Mouse (Mus musculus) neural tube, embryonic 14.5 days (tissue): Measurements from ENCODE around the gene Col4a2. TPM values are rescaled to one million over a fixed set of nuclear protein-coding genes. Genes with fewer than 3 reads are reported as not detected.
A peak's percentile ranks its signal among the peaks of the same experiment; 100 is the strongest.

ENCODE experiments used
- ATAC-seq: fragments of 200-750 bp; cut with Nextera tagmentation; 2 replicates; pipeline ENCODE4 v1.8.0; 2017; ENCODE audit warnings: low read depth, mild to moderate bottlenecking, moderate TSS enrichment, moderate library complexity
- H3K27ac ChIP-seq: fragments of 300-500 bp; sonication (generic); 2 replicates; pipeline ENCODE4 v1.5.1; 2014; ENCODE audit warnings: low read depth, mild to moderate bottlenecking, control low read depth, low read length, moderate library complexity, mixed read lengths
- H3K27me3 ChIP-seq: fragments of 300-500 bp; sonication (generic); 2 replicates; pipeline ENCODE4 v1.6.1; 2014; ENCODE audit warnings: low read length; ENCODE audit not compliant: control insufficient read depth, insufficient read depth
- H3K36me3 ChIP-seq: fragments of 300-500 bp; sonication (generic); 2 replicates; pipeline ENCODE4 v1.6.1; 2014; ENCODE audit warnings: low read length, mixed read lengths; ENCODE audit not compliant: control insufficient read depth, insufficient read depth
- H3K4me1 ChIP-seq: fragments of 300-500 bp; sonication (generic); 2 replicates; pipeline ENCODE4 v1.6.1; 2014; ENCODE audit warnings: low read length; ENCODE audit not compliant: control insufficient read depth, insufficient read depth
- H3K4me2 ChIP-seq: fragments of 300-500 bp; sonication (generic); 2 replicates; pipeline ENCODE4 v1.6.1; 2014; ENCODE audit warnings: mild to moderate bottlenecking, low read depth, low read length, control low read depth
- H3K4me3 ChIP-seq: fragments of 300-500 bp; sonication (generic); 2 replicates; pipeline ENCODE4 v1.5.1; 2014; ENCODE audit warnings: low read depth, low read length, control low read depth, mixed read lengths
- H3K9ac ChIP-seq: fragments of 300-500 bp; sonication (generic); replicated peaks from 2 replicates; pipeline ENCODE4 v1.6.1; 2014; ENCODE audit warnings: low read depth, mild to moderate bottlenecking, control low read depth, low read length, mixed read lengths
- H3K9me3 ChIP-seq: fragments of 300-500 bp; sonication (generic); 2 replicates; pipeline ENCODE4 v1.6.1; 2016; ENCODE audit warnings: low read length; ENCODE audit not compliant: control insufficient read depth
- WGBS: fragments of 180-500 bp; shearing (Covaris S2); extraction: QIAGEN DNeasy Blood & Tissue Kit; methylation state at CpG from one replicate; pipeline ENCODE4 v1.1.7; 2014; 5-methylcytosine and 5-hydroxymethylcytosine counted together
- polyA plus RNA-seq: library from polyadenylated mRNA; unstranded; fragments of >200 nt; fragmentation: Nextera tagmentation; extraction: Ambion mirVana; gene quantifications from 2 replicates; pipeline ENCODE4 v1.2.1, GENCODE M21; 2014

Col4a2 gene
- polyA plus RNA-seq, 1 experiment from 2014 or later, result 11.8 TPM

- H3K9me3 ChIP-seq, result no peaks in the 10 kb centered on the region
- H3K27ac ChIP-seq, result no peak overlapping the region
- H3K9ac ChIP-seq, result no peak overlapping the region
- WGBS, result 9% methylated on average over 2 of the region's 2 CpGs
- no peak for ATAC-seq
- peaks cover 51% of the 10 kb centered on the region for H3K27me3 ChIP-seq
- peaks cover 9% of the 10 kb centered on the region for H3K4me1 ChIP-seq
- H3K4me2 ChIP-seq, result no peak overlapping the region
- H3K4me3 ChIP-seq, result no peak overlapping the region
- H3K36me3 ChIP-seq, result no peaks in the 10 kb centered on the region
Measured at GRCm38 (mm10) chr8:11475876-11476275, 163.3 kb downstream of the Col4a2 start.

DNA sequence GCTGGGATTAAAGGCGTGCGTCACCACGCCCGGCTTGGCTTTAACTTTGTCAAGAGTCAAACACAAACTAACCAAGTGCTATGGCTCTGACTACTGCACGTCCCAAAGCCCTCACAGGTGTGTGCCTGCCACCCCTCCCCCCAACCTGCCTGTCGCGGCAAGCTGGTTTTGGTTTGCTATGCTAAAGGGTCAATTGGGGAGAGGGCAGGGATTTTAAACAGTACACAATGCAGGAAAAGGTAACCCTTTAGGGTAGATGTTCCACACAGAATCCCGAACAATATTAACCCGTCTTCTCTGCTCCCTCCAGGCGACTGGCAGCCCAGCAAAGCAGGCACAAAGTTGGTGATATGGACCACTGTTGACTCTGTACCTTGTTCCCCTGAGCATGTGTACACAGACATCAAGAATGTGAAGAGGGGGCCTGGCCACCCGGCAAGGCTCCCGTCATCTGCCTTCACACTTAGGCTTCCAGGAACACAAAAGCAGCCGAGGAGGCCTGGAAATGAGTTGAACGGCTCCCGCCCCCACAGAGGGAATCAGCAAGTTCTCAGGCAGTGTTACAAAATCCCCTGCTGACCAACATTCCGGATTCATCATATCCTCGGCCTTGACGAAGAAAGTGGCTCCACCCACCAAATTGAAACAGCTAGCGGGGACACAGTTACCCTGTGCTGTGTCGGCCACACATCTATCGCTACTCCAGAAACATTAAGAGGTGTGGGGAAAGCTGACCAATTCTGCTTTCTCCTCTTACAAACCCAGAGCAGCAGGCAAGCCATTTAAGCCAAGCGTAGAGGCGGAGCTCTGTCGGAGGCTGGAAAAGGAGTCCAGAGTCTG is 164.0 kb downstream of the Col4a2 start:
- Histone ChIP-seq H3K4me1 (peaks cover 9% of the 10 kb centered on the region), H3K4me3 (peak overlapping the region; percentile 6; the same call in 1 of the 2 replicates), H3K27ac (no peak overlapping the region), H3K9me3 (no peaks in the 10 kb centered on the region), H3K36me3 (no peaks in the 10 kb centered on the region), H3K9ac (no peak overlapping the region), H3K4me2 (peak overlapping the region; percentile 32), H3K27me3 (peaks cover 52% of the 10 kb centered on the region)
- 9% methylated on average over 24 of the region's 24 CpGs for WGBS
- ATAC-seq, result no peak

GRCm38 (mm10) chr8:11477178-11477553 is 164.6 kb downstream of the Col4a2 start:
- WGBS, result 3% methylated on average over 9 of the region's 9 CpGs
- H3K9ac ChIP-seq, result no peak overlapping the region
- H3K4me1 ChIP-seq, result peaks cover 9% of the 10 kb centered on the region
- peak overlapping the region; percentile 6; the same call in 1 of the 2 replicates for H3K4me3 ChIP-seq
- H3K27ac ChIP-seq, result no peak overlapping the region
- H3K36me3 ChIP-seq, result no peaks in the 10 kb centered on the region
- ATAC-seq, result no peak
- H3K27me3 ChIP-seq, result peaks cover 52% of the 10 kb centered on the region
- H3K4me2 ChIP-seq, result peak overlapping the region; percentile 93
- no peaks in the 10 kb centered on the region for H3K9me3 ChIP-seq

DNA sequence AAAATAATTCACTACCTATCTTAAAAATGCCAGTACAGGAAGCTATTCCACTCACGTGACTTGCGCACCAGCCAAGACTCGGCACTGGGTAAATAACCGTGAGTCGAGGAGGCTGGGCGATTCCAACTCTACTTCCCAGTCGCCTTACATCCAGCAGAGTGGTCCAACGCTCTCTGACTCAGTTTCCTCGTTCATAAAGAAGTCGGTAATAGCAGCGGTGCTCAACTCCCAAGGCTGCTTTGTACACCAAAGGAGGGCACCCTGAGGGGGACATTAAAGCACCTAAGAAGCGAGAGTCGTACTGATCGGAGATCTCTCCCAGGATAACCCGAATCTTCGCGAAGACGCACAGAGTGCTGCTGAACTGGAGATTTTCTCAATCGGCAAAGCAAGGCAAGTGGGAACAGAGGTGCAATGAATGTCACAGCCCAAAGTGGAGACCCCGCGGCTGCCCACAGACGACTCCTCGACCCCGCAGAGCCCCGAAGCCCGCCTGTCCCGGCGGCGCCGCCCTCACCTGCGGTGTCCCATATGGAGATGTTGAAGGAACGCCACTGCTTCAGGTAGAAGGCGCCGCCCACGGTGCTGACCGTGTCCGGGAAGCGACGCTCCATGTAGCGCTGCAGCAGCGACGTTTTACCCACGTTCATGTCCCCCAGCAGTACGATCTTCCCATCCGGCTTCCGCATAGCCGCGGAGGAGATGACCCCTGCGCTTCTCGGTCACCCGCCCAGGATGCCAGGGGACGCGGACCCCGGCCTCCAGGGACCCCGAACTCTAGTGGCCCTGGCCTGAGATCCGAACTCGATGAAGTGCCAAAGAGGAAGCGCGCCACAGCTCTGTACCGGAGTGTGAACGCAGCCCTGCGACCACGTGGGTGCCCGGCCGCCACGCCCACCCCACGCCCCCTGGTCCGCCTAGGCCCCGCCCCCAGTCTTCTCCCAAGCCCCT is 165.5 kb downstream of the Col4a2 start, which contains the start of gene Rab20:
Gene Rab20 (minus strand): TSS at position 900 of the 951 bp plus-strand sequence.
- under 1% methylated on average over 67 of the region's 69 CpGs for WGBS
- peaks cover 52% of the 10 kb centered on the region for H3K27me3 ChIP-seq
- H3K27ac ChIP-seq, result no peak within 1 kb of the TSS
- peak within 1 kb of the TSS; percentile 93 for H3K4me2 ChIP-seq
- peak; percentile 69; the same call in 1 of the 2 replicates for ATAC-seq
- H3K9me3 ChIP-seq, result no peaks in the 10 kb centered on the region
- H3K4me3 ChIP-seq, result peak within 1 kb of the TSS; percentile 44
- H3K9ac ChIP-seq, result peak within 1 kb of the TSS; percentile 37; the same call in 1 of the 2 replicates
- peaks cover 9% of the 10 kb centered on the region for H3K4me1 ChIP-seq
- H3K36me3 ChIP-seq, result no peaks in the 10 kb centered on the region

- 2% methylated on average over 22 of the region's 23 CpGs for WGBS
- H3K4me1 ChIP-seq, result peaks cover 9% of the 10 kb centered on the region
Measured at GRCm38 (mm10) chr8:11478807-11479527, 166.4 kb downstream of the Col4a2 start.

GRCm38 (mm10) chr8:11479591-11479990 is 167.0 kb downstream of the Col4a2 start:
- WGBS, result 4% methylated on average over 14 of the region's 14 CpGs
- H3K36me3 ChIP-seq, result no peaks in the 10 kb centered on the region
- H3K9ac ChIP-seq, result no peak overlapping the region
- peaks cover 47% of the 10 kb centered on the region for H3K27me3 ChIP-seq
- no peak for ATAC-seq
- H3K27ac ChIP-seq, result no peak overlapping the region
- H3K4me1 ChIP-seq, result peaks cover 9% of the 10 kb centered on the region
- H3K4me3 ChIP-seq, result no peak overlapping the region
- no peaks in the 10 kb centered on the region for H3K9me3 ChIP-seq
- H3K4me2 ChIP-seq, result no peak overlapping the region

More at GRCm38 (mm10) chr8:11478807-11479527, 166.4 kb downstream of the Col4a2 start:
- Histone ChIP-seq H3K27ac (no peak overlapping the region), H3K9ac (no peak overlapping the region), H3K27me3 (peaks cover 52% of the 10 kb centered on the region), H3K9me3 (no peaks in the 10 kb centered on the region), H3K36me3 (no peaks in the 10 kb centered on the region), H3K4me2 (peak overlapping the region; percentile 93), H3K4me3 (peak overlapping the region; percentile 44)
- ATAC-seq, result no peak; the same call in 1 of the 2 replicates

DNA sequence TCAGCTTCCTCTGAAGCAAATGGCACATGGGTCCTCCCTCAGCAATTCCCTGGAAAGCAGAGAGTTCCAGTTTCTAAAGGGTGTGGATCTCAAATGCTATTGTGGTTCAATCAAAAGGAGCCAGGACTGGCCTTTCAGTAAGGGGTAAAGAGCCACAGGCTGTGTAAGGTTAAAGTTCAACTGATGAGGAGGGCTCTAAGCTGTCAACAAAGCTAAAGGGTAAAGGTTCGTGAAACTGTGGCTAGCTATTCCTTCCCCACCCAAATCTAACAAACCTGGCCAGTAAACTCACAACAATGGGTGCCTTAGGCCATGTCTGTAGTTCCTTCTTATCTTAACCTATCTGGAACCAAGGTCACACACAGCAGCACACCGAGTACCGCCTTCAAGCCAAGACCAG is 169.3 kb downstream of the Col4a2 start:
- Histone ChIP-seq H3K4me1 (peaks cover 9% of the 10 kb centered on the region), H3K9me3 (no peaks in the 10 kb centered on the region), H3K36me3 (no peaks in the 10 kb centered on the region), H3K9ac (no peak overlapping the region), H3K27ac (no peak overlapping the region), H3K4me3 (no peak overlapping the region), H3K4me2 (no peak overlapping the region), H3K27me3 (peaks cover 26% of the 10 kb centered on the region)
- ATAC-seq, result no peak
- WGBS, result 66% methylated on average over 3 of the region's 3 CpGs

- Histone ChIP-seq H3K36me3 (no peaks in the 10 kb centered on the region), H3K27ac (no peak overlapping the region), H3K4me1 (peaks cover 9% of the 10 kb centered on the region), H3K9me3 (no peaks in the 10 kb centered on the region), H3K9ac (no peak overlapping the region), H3K4me3 (no peak overlapping the region), H3K4me2 (no peak overlapping the region), H3K27me3 (peaks cover 23% of the 10 kb centered on the region)
- ATAC-seq, result no peak
- WGBS, result 68% methylated on average over 3 of the region's 3 CpGs
Measured at GRCm38 (mm10) chr8:11482537-11482936, 169.9 kb downstream of the Col4a2 start.
